Mouse (Mus musculus): ENCODE results near the gene Cct3.
A peak's percentile ranks its signal among the peaks of the same experiment; 100 is the strongest.
"Not testable (repeated sequence)": the region's sequence is repeated elsewhere in the genome, so short reads cannot be mapped to it uniquely, and the experiment has no call there.

Cct3 gene

GRCm38 (mm10) chr3:88295272-88295671 lies 1.6 kb upstream of the Cct3 start:
- not testable (repeated sequence) for DNase-seq

GRCm38 (mm10) chr3:88296110-88296560 lies 781 bp upstream of the Cct3 start:
- DNase-seq: no peak

GRCm38 (mm10) chr3:88297321-88297851 lies 470 bp downstream of the Cct3 start:
- peak in 1 of 2 experiments; percentile 43 for DNase-seq

GRCm38 (mm10) chr3:88299172-88299571 lies 2.3 kb downstream of the Cct3 start:
- DNase-seq: no peak

- DNase-seq: peak; percentile 56 to 59
Observed at GRCm38 (mm10) chr3:88324951-88325405, 28.1 kb downstream of the Cct3 start, which contains the start of gene Glmp. Gene Glmp (plus strand): TSS chr3:88325023.

- DNase-seq: no peak
Observed at GRCm38 (mm10) chr3:88328956-88329355, 32.0 kb downstream of the Cct3 start.

- peak; percentile 78 for DNase-seq
Observed at GRCm38 (mm10) chr3:88331282-88331681, 34.4 kb downstream of the Cct3 start.

GRCm38 (mm10) chr3:88334029-88334658 lies 37.2 kb downstream of the Cct3 start:
- no peak for DNase-seq

GRCm38 (mm10) chr3:88334902-88335435 lies 38.1 kb downstream of the Cct3 start:
- DNase-seq: no peak

GRCm38 (mm10) chr3:88335436-88336053 lies 38.6 kb downstream of the Cct3 start:
- DNase-seq: no peak

GRCm38 (mm10) chr3:88336058-88337013 lies 39.4 kb downstream of the Cct3 start, which contains the start of the genes Tmem79 and Smg5:
Gene Tmem79 (minus strand): TSS chr3:88336148.
Gene Smg5 (plus strand): TSS chr3:88336260.
- peak; percentile 96 for DNase-seq

- DNase-seq: no peak
Observed at GRCm38 (mm10) chr3:88337367-88338020, 40.6 kb downstream of the Cct3 start.

- no peak for DNase-seq
Observed at GRCm38 (mm10) chr3:88338316-88338715, 41.4 kb downstream of the Cct3 start.

GRCm38 (mm10) chr3:88339006-88339405 lies 42.1 kb downstream of the Cct3 start:
- DNase-seq: no peak

GRCm38 (mm10) chr3:88350732-88351131 lies 53.8 kb downstream of the Cct3 start:
- DNase-seq: no peak

- no peak for DNase-seq
Observed at GRCm38 (mm10) chr3:88352907-88353306, 56.0 kb downstream of the Cct3 start.

GRCm38 (mm10) chr3:88354396-88355165 lies 57.7 kb downstream of the Cct3 start:
- no peak for DNase-seq

- no peak for DNase-seq
Observed at GRCm38 (mm10) chr3:88359584-88359983, 62.7 kb downstream of the Cct3 start.

GRCm38 (mm10) chr3:88359989-88360388 lies 63.1 kb downstream of the Cct3 start:
- DNase-seq: no peak

- DNase-seq: no peak
Observed at GRCm38 (mm10) chr3:88361096-88361495, 64.2 kb downstream of the Cct3 start.

Measured in B cell, adult 2 months (primary cell).